Mouse (Mus musculus) cerebellum, adult 9-11 months (tissue): Measurements from ENCODE around the gene Gse1.

Source experiments
- DNase-seq: peaks from one replicate; pipeline ENCODE4 v3.0.0; 2022

The Gse1 gene

DNA sequence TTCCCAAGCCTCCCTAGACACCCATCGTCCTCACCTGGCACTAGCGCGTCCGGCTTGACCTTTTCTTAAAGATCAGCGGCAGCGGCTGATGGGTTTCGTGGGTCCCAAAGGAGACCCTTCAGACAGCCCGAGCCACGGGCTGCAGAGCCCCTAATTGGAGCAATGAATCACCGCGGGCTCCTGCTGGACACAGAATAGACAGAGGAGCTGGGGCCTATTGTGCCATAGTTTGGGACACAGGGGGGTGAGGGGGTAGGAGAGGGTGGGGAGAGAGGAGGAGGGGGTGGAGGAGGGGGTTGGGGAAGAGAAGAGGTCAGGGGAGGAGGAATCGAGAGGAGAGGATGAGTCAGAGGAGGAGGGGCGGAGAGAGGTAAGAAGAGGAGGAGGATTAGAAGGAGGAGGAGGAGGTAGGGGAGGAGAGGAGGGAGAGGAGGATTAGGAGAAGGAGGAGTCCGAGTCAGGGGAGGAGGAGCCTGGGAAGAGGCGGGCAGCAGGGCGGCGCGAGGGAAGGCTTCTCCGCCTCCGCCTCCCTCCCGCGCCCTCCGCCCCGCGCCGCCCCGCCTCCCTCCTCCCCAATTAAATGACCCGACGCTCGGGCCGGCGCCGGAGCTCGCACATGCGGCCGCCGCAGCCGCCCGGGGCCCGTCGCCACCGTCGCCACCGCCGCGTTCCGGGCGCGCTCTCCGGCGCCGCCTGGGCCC, at the start of gene Gse1:
Gene Gse1 (plus strand): TSS at position 566 of the 701 bp plus-strand sequence.
- DNase-seq = peak; percentile 82

DNA sequence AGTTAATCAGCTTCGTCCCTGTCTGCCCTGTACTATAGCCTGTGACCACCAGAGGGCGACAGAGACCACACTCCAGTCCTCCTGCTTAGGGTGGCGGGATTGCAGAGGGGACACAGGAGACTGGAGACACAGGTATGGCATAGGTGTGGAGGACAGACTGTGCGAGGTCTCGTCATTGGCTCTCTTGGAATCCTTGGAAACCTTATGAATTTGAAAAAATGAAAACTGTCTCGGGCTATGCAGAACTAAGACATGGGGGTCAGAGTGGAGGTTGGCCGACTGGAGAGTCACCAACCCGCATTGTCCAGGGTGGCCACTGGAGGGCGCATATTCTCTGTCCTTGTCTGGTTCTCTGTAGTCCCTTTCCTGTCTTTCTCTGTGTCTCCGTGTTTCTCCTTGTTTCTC, 49.2 kb upstream of the Gse1 start:
- peak; percentile 88 for DNase-seq

DNA sequence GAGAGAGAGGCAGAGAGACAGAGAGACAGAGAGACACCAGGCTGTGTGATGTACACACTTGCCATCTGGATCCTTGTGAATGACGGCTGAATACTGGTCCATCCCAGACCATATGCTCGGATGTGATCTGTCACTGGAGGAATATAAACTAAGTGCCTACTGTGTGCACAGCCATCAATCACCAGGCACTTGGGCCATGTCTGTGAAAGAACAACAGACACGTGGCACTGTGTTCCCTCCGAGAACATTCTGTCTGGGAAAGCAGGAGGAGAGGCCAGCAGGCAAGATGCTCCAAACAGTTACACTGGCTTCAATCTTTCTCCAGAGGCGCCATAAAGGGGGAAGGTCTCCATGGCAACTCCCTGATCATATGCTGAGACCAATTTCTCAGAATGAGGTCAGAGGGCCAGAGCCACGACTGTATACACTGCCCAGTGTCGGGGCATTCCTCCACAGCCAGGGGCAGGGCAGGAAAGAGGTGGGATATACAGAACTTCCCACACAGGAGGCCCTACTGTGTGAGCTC, 47.7 kb upstream of the Gse1 start:
- no peak for DNase-seq

DNA sequence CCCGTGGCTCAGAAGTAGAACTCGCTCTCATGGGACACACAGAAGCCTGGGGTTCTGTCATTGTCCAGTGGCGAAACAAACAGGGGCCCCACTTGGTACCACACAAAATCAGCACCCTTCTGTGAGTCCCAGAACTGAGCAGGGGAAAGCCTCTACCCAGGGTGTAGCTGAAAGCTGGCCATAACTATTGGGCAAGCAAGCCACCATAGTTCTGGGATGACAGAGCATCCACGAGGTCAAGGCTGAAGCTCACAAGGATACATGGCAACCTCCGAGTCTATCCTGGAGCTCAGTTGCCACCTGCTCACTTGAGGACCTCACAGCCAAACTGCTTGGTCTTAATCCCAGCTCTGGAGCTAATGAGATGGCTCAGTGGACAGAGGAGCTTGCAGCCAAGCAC, 47.0 kb upstream of the Gse1 start:
- DNase-seq = no peak

DNA sequence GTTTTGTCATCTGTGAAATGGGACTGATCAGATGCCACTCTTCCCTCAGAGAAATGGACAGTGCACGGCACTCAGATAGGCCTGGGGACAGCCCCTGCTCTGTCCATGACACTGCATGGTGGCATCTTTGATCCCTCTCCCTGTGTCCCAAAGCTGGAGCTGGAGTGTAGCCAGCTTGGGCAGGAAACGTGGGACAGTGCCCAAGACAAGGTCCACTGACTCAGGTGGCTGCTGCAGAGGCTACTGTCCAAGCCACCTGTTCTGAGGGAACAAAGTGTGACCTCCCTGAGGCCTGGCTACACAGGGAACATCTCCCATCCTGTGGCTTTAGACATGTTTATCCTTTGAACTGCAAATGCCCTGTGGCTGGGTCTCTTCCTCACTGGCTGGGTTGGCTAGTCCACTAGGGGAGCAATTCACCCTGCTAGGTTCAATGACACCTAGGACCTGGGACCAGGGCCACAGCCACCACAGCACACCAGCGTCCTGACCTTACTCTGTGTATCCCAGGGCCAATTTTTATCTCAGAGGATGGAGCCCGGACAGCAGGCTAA, 46.3 kb upstream of the Gse1 start:
- no peak for DNase-seq

DNA sequence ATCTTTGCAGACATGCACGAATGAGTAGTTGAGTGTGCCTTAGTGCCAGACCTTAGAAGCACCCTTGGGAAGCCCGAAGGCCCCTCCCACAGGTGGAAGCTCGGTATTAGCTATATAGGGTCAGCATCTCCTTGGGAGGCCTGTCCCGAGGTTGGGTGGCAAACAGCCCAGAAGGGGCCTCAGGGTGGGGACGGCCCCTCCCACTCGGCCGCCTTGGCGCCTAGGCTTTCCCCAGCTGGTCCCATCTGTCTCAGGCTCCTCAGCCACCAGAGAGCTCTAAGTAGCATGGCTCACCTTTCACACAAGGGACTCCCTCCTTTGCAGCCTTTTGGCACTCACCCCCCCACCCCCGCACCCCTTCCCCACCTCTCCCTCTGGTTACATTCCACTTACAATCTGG, 43.9 kb upstream of the Gse1 start:
- DNase-seq = no peak

DNA sequence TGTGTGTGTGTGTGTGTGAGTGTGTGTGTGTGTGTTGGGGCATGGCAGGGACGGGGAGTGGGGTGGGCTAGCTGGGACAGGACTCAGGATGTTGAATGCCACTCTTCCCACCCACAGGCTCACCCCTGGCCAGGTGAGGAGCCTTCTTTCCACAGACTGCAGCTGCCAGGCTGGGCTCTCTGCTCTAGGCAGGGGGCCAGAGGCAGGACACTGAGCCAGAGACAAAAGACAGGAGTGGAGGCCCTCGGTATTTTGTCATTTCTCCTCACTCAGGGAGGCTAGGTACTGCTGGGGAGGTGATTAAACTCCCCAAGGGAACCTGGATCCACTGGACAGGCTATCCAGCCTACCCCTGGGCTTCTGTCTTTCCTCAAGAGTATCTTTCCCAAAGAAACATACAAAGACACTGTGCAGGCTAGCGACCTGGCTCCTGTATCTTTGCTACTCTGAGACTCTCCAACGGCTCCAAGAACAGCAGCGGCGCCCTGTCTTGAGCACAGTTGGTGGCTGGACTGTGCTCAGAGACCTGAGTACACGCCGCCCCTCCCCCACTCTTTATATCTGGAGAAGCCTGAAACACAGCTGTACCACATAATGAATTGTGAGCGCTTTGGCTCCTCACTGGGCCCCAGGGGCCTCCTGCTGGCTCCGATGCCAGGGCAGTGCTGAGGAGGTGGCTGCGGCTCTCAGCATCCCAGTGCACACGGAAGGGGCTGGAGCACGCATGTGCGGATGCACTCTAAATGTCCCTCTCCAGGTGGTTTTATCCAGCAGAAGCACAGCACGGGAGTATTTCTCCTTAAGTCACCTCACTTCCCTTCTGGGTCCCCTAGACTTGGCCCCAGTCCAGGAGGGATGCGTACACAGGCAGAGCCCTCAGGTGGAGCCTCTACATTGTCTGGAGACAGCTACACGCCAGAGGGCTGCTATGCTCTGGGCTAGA, 43.1 kb upstream of the Gse1 start:
- DNase-seq = no peak

DNA sequence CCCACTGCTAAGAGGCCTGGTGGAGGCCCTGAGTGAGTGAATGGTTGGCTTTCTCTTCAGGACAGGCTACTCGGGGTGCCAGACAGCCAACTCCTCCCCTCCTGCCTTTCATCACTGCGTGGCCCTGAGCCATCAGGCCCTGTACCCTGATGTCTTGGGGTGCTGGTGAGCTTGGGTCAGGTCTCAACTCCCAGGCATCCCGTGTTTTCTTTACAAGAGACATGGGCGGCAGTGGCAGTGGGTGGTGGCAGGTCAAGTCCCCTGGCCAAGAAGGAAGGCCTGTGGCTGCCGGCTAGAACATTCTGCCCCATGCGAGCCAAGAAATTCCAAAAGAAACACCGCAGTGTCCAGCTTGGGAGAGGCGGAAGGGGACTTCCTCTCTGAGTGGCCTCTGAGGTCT, 41.8 kb upstream of the Gse1 start:
- DNase-seq = no peak

DNA sequence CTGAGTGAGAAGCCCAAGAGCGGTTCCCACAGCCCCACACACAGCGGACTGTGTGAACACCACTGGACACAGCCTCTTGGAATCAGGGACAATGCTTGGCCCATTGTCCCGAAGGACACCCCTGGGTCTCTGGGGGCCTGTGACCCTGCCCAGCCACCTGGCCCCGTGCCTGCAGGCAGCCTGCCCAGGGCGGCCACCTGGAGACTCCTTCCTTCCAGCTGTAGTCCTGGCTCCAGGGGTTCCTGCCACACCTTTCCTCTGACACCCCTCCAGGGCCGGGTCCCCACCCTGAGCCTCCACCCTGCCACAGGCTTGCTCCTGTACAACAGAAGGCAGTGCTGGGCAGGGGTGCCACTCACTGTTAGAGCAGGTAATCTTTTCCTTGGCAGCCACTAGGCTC, 39.7 kb upstream of the Gse1 start:
- peak; percentile 62 for DNase-seq

DNA sequence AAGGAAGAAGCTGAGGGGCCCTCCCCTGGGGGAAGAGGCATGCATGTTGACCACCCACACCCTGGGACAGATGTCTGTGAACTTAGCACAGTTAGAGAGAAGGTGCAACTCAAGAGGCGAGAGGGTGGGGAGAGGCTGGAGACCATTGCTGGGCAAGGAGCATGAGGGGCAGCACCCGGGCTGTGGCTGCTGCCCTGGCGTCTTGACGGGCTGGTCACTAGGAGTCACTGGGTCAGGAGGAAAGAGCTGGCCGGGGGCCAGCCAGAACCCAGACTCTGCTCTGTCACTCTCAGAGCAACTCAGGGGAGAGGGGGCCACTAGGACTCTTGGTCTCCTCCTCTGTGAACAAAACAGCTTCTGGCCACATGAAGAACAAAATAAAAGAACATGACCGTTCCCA, 38.8 kb upstream of the Gse1 start:
- DNase-seq = peak; percentile 59

DNA sequence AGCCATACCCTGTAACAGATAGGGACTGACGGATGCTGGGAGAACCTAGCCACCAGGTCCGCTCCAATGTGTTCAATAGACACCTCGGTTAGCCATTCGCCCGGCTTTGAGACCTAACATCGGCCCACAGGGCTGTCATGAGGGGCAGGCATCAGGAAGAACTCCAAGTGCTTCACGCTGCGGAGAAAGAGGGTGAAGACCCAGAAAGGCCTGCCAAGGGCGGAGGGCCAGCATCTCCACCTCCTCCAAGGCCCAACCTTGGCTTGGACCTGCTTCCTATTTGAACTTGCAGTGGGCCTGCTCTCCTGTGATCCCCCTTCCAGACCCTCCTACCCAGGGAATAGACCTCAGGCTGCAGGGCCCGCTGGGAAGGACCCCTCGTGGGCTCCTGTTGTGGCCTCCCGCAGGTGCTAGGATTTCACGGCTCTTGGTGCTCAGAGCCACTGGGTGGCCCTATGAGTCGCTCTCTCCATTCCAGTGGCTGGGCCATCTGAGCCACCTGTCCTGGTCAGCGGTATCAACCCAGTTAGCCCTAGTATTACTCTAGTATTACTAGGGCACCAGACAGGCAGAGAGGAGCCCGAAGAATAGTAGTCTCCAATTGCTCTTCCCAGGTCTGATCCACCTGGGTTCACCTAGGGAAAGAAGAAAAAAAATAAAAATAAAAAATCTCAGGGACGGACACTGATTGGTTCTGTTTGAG, 38.0 kb upstream of the Gse1 start:
- peak; percentile 72 for DNase-seq

DNA sequence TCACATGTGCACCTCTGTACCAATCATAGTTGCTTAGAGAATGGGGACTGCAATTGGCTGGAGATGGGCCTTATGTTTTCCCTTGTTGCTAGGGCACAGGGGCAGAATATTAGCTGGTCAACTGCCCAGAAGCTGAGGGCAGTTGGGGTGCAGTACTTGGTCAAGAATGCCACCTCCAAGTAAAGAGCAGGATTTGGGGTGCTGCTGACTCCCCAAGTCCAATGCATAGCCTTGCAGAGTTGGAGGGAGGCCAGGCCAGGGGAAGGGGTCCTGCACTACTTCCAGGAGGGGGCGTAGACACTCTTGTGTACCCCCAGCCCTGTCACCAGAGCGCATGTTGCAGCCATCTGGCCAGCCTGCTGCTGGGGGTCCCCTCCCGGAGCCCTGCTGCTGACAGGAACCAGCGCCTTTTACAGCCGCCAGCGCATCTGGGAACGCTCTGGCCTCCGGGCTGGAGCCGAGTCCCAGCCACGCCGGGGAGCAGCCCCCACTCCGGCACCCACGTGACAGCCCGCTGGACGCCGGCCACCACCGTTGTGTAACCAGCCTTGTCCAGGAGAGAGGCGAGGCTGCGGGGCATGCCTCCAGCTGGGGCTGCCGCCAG, 37.3 kb upstream of the Gse1 start:
- DNase-seq = peak; percentile 94

DNA sequence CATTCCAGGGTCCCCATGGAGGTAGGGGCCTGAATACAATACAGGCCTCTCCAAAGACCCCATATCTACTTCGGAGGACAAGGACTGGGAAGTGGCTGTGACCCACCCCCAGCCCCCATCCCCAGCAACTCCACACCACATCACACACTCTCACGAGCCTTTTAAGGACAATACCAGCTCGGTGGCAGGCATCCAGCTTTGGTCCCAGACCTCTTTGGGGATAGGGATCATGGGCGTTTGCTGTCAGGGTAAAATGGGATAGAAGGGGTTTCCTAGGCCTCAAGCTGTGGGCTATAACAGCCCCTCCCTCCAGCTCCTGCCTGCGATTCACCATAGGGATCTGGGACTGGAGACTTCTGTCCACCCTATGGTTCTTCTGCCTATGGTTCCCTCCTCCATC, 36.6 kb upstream of the Gse1 start:
- peak; percentile 62 for DNase-seq

DNA sequence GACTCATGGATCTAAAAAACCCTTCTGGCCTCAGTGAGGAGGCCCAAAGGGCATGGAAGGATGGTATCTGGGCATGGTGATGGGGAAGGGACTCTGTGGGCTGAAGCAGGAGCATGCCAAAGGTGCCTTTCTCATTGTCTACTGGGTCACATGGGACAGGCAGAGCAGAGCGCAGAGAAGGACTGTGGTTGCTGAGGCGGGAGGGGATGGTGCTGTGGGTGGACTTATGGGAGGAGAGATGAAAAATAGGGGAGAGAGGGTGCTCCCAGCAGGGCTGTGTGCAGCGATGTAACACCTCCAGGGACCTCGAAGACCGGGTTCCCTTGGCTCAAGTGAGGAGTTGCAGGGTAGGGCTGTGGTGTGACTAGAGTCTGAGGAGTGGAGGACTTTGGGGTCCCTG, 36.1 kb upstream of the Gse1 start:
- DNase-seq = no peak

DNA sequence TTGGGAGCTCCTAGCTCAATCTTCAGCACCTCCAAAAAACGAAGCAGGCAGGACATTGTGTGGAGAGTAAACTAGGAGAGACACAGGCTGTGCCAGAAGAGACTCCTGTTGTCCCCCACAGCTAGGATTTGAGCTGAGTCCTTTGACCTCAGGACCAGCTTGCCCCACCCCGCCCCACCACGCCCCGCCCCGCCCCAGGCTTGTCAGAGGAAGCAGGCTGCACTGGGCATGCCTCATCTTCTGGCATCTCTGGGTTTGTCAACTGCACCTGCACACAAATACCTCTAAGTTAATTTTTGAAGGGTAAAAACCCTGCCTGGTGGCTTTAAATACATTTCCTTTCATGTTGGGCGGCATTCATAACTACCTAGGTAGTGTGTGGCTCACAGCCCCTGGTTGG, 26.9 kb upstream of the Gse1 start:
- DNase-seq = no peak

DNA sequence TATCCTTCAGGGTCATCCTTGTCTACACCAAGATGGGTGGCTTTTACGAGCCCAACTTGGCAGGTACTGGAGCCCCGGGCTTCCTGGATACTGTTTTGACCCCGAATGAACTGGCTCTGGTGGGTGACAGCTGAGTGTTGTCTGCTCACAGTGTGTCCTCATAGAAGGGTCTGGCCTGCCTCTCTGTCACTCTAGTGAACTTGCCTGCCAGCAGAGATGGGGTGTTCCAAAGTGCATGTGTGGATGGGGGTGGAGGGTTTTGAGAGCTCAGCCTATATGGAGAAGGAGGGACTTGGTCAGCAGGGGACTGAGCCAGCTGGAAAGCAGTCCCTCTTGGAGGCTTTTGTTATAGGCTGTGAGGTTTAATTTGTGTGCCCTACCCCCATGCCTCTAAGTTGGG, 25.7 kb upstream of the Gse1 start:
- DNase-seq = no peak

DNA sequence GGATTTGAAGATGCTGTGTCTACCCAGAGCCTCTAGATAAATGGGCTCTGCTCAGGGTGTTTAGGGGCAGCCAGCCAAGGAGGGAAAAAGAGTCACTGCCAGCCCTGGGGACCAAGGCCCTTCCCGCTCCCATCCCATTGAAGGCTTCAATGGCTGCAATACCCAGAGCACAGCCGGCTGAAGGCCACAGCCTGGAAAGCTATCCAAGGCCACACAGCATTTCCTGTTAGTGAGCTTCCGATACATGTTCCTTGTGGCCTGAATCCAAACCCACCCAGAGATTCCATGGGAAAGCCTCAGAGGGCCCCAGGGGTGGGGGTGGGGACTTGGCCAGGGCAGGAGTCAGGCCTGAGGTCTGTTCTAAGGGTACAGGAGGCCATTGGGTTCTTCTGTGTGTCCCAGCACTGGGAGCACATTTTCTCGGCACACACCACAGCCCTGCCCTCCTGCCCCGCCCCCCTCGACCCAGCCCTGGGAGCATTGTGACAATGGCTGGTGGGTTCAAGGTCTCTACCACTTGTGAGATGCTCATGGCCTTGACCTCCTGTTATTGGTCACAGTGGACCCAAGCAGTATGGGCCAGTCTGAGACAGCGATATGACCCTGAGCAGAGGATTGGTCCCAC, 23.4 kb upstream of the Gse1 start:
- no peak for DNase-seq

DNA sequence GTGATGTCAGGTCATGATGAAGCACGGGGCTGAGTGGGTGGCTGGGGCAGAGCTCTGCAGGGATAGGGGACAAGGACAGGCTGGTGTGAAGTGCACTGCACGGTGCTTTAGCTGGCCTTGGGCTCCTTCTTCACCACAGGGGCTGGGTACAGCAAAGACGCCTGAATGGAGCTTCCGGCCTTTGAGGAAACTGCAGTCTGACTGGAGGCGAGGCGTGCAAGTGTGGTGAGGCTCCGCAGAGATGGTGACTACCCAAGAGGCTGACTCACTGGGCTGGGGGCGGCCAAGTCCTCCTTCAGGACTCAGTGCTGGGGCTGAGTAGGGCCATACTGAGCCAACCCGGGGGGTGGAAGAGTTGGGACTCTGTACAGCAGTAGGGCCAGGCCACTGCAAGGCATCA, 22.3 kb upstream of the Gse1 start:
- no peak for DNase-seq

DNA sequence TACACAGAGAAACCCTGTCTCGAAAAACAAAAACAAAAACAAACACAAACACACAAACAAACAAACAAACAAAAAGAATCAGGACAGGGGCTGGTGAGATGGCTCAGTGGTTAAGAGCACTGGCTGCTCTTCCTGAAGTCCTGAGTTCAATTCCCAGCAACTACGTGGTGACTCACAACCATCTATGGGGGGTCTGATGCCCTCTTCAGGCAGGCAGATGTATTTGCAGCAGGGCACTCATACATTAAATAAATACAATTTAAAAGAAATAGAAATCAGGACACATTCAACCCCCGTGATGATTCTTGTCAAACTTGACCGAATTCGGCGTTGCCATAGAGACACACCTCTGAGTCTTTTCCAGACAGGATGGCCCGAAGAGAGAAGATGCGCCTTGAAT, 20.9 kb upstream of the Gse1 start:
- no peak for DNase-seq

DNA sequence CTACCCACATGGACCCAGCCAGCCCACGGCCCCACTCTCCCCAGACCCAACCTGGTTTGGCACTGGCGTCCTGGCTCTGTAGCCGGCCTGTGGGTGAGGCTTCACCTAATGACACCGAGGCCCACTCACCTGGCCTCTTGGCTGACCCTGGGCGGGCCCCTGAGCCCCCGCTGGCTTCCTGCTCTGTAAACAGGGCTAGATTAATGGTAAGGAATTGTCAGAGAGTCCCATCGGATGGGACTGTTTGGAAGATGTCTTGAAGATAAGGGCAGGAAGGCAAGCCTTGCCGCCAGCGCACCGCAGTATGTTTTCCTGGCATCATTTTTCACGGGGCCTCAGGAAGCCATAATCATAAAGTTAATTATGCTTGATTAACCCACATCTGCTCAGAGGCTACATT, 20.1 kb upstream of the Gse1 start:
- no peak for DNase-seq

DNA sequence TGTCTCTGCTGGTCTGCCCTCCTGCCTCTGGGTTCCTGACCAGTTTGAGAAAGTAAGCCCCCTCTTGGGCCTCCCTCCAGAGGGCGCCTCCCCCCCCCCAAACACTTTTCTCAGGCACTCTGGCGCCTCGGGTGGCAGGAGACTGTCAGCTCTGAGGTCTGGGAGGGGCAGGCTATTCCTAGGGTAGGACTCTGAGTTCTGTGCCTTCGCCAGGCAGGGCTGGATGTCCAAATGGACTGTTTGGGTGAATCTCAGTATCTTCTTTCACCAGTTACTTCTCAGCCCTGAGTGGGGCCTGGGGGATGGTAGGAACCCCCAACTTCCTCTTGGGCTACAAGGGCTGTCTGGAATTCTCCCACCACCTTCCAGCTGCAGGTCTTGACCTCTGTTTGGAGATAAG, 16.9 kb upstream of the Gse1 start:
- no peak for DNase-seq

DNA sequence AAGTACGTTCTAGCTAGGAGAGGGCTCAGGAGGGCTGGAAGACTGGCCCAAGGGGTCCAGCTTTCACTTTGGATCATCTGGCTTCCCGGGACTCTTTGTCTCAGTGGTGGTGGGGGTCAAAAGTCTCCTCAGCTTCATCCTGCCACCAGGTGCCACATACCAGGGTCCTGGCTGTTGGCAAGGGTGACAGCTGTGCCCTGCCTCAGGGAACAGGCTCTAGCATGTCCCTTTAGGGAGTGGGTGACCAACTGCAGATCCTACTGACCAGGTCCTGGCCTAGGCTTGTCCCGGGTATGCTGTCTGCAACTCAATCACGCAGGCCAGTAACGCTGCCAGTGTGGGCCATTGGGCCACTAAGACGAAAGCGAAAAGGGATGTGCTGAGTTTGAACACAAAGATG, 15.7 kb upstream of the Gse1 start:
- no peak for DNase-seq
